Mouse (Mus musculus) CH12.LX (cell line): ENCODE measurements around the gene Hist3h2a. TPM values are rescaled to one million over a fixed set of nuclear protein-coding genes. Genes with fewer than 3 reads are reported as not detected.
A peak's percentile ranks its signal among the peaks of the same experiment; 100 is the strongest.

Experiments used
- DNase-seq: peaks from one replicate; pipeline ENCODE4 v3.0.0-alpha.2; 2013; ENCODE audit errors: extremely low read depth
- H3K27ac ChIP-seq: 2 replicates; pipeline ENCODE4 v1.5.1; 2012; ENCODE audit warnings: low read depth, mild to moderate bottlenecking, control low read depth, moderate library complexity; ENCODE audit not compliant: insufficient read depth
- H3K27me3 ChIP-seq: replicated peaks from 2 replicates; pipeline ENCODE3; 2012; ENCODE audit warnings: inconsistent platforms
- H3K36me3 ChIP-seq, 2 experiments: replicated peaks in 1 of 2; 2 replicates each; pipeline versions ENCODE3 to v1.6.1; 2012; ENCODE audit warnings: inconsistent platforms in 1 of 2, low read length in 1 of 2, mild to moderate bottlenecking in 1 of 2, mixed read lengths in 1 of 2, moderate library complexity in 1 of 2; ENCODE audit not compliant: control insufficient read depth in 1 of 2, insufficient read depth in 1 of 2
- H3K4me1 ChIP-seq, 2 experiments: 2 replicates each; pipeline ENCODE4 v1.6.1; 2012; ENCODE audit warnings: inconsistent platforms in 1 of 2, moderate library complexity in 1 of 2; ENCODE audit not compliant: insufficient read depth in 2 of 2, control insufficient read depth in 1 of 2
- H3K4me2 ChIP-seq: 2 replicates; pipeline ENCODE4 v1.6.1; 2012; ENCODE audit warnings: low read depth, mild to moderate bottlenecking, control low read depth; ENCODE audit not compliant: poor library complexity, insufficient read depth, severe bottlenecking
- H3K4me3 ChIP-seq, 3 experiments: fragments of 150-350 bp in 1 of 3; sonication (generic) in 1 of 3; replicated peaks in 1 of 3; 2 replicates each; pipeline versions ENCODE3 to v1.5.1; 2011 to 2012; ENCODE audit warnings: low read depth in 2 of 3, low read length in 2 of 3, mild to moderate bottlenecking in 2 of 3, moderate library complexity in 2 of 3, control low read depth in 1 of 3, improper control_type of control experiment in 1 of 3, inconsistent platforms in 1 of 3, mixed read lengths in 1 of 3; ENCODE audit not compliant: poor library complexity in 1 of 3
- H3K79me2 ChIP-seq: replicated peaks from 2 replicates; pipeline ENCODE4 v1.6.1; 2012; ENCODE audit warnings: mild to moderate bottlenecking, moderate library complexity; ENCODE audit not compliant: control insufficient read depth, poor library complexity, insufficient read depth, severe bottlenecking; ENCODE audit errors: extremely low read depth
- H3K9ac ChIP-seq: 2 replicates; pipeline ENCODE4 v1.6.1; 2012; ENCODE audit warnings: low read depth, mild to moderate bottlenecking, control low read depth, moderate library complexity; ENCODE audit not compliant: insufficient read depth
- H3K9me3 ChIP-seq: replicated peaks from 2 replicates; pipeline ENCODE3; 2012; ENCODE audit warnings: low read length, inconsistent platforms, mixed read lengths
- BHLHE40 ChIP-seq: IDR thresholded peaks from 2 replicates; pipeline ENCODE4 v1.6.1; 2011; ENCODE audit warnings: mild to moderate bottlenecking, low read depth, low read length, improper control_type of control experiment
- CHD1 ChIP-seq: IDR thresholded peaks from 2 replicates; pipeline ENCODE4 v1.6.1; 2012; ENCODE audit warnings: low read depth, low read length, improper control_type of control experiment, inconsistent platforms
- CHD2 ChIP-seq: IDR thresholded peaks from 2 replicates; pipeline ENCODE4 v1.6.1; 2011; ENCODE audit warnings: low read length, improper control_type of control experiment
- CTCF ChIP-seq, 2 experiments: IDR thresholded peaks in 1 of 2; conservative IDR thresholded peaks in 1 of 2; 2 replicates each; pipeline ENCODE4 v1.5.1; 2011 to 2012; ENCODE audit warnings: low read depth in 2 of 2, low read length in 2 of 2, improper control_type of control experiment in 1 of 2, inconsistent platforms in 1 of 2, mild to moderate bottlenecking in 1 of 2, moderate library complexity in 1 of 2
- E2F4 ChIP-seq: IDR thresholded peaks from 2 replicates; pipeline ENCODE4 v1.6.1; 2011; ENCODE audit warnings: low read depth, low read length, improper control_type of control experiment; ENCODE audit not compliant: insufficient replicate concordance
- ELF1 ChIP-seq: IDR thresholded peaks from 2 replicates; pipeline ENCODE4 v1.6.1; 2014; ENCODE audit warnings: low read depth, mild to moderate bottlenecking, inconsistent platforms, low read length, improper control_type of control experiment
- EP300 ChIP-seq: IDR thresholded peaks from 2 replicates; pipeline ENCODE4 v1.6.1; 2011; ENCODE audit warnings: low read length, improper control_type of control experiment
- GABPA ChIP-seq: IDR thresholded peaks from 2 replicates; pipeline ENCODE4 v1.6.1; 2012; ENCODE audit warnings: low read depth, low read length, improper control_type of control experiment, inconsistent platforms; ENCODE audit not compliant: insufficient replicate concordance
- HCFC1 ChIP-seq: IDR thresholded peaks from 2 replicates; pipeline ENCODE4 v1.6.1; 2012; ENCODE audit warnings: low read depth, mild to moderate bottlenecking, inconsistent platforms, low read length, improper control_type of control experiment
- IRF4 ChIP-seq: IDR thresholded peaks from 2 replicates; pipeline ENCODE4 v1.6.1; 2014; ENCODE audit warnings: low read depth, mild to moderate bottlenecking, inconsistent platforms, low read length, improper control_type of control experiment
- JUN ChIP-seq: IDR thresholded peaks from 2 replicates; pipeline ENCODE4 v1.6.1; 2011; ENCODE audit warnings: low read depth, mild to moderate bottlenecking, low read length, improper control_type of control experiment, moderate library complexity; ENCODE audit not compliant: insufficient read depth
- KAT2A ChIP-seq: IDR thresholded peaks from 2 replicates; pipeline ENCODE4 v1.6.1; 2012; ENCODE audit warnings: low read length, improper control_type of control experiment, inconsistent platforms; ENCODE audit not compliant: insufficient replicate concordance
- MAZ ChIP-seq: IDR thresholded peaks from 2 replicates; pipeline ENCODE4 v1.6.1; 2012; ENCODE audit warnings: low read depth, mild to moderate bottlenecking, inconsistent platforms, low read length, improper control_type of control experiment, moderate library complexity
- MEF2A ChIP-seq: IDR thresholded peaks from 2 replicates; pipeline ENCODE4 v1.6.1; 2014; ENCODE audit warnings: low read depth, mild to moderate bottlenecking, inconsistent platforms, low read length, improper control_type of control experiment, borderline replicate concordance
- NELFE ChIP-seq: IDR thresholded peaks from 2 replicates; pipeline ENCODE4 v1.6.1; 2011; ENCODE audit warnings: low read depth, low read length, improper control_type of control experiment
- NRF1 ChIP-seq: IDR thresholded peaks from 2 replicates; pipeline ENCODE4 v1.6.1; 2014; ENCODE audit warnings: low read depth, mild to moderate bottlenecking, inconsistent platforms, low read length, improper control_type of control experiment, moderate library complexity
- PAX5 ChIP-seq: IDR thresholded peaks from 2 replicates; pipeline ENCODE4 v1.6.1; 2012; ENCODE audit warnings: low read length, inconsistent platforms, mixed read lengths
- POLR2A ChIP-seq: IDR thresholded peaks from 2 replicates; pipeline ENCODE4 v1.6.1; 2011; ENCODE audit warnings: low read depth, mild to moderate bottlenecking, improper control_type of control experiment, low read length
- POLR2AphosphoS2 ChIP-seq: IDR thresholded peaks from 2 replicates; pipeline ENCODE4 v1.6.1; 2011; ENCODE audit warnings: low read depth, low read length, improper control_type of control experiment
- RAD21 ChIP-seq: IDR thresholded peaks from 2 replicates; pipeline ENCODE4 v1.6.1; 2011; ENCODE audit warnings: low read depth, mild to moderate bottlenecking, low read length, improper control_type of control experiment, moderate library complexity
- RCOR1 ChIP-seq: conservative IDR thresholded peaks from 2 replicates; pipeline ENCODE4 v1.6.1; 2012; ENCODE audit warnings: low read depth, mild to moderate bottlenecking, inconsistent platforms, low read length, improper control_type of control experiment
- SMC3 ChIP-seq: IDR thresholded peaks from 2 replicates; pipeline ENCODE4 v1.6.1; 2011; ENCODE audit warnings: low read depth, low read length, improper control_type of control experiment
- TBP ChIP-seq: conservative IDR thresholded peaks from 2 replicates; pipeline ENCODE4 v1.6.1; 2011; ENCODE audit warnings: low read depth, low read length, improper control_type of control experiment
- TCF12 ChIP-seq: IDR thresholded peaks from 2 replicates; pipeline ENCODE4 v1.6.1; 2014; ENCODE audit warnings: low read depth, mild to moderate bottlenecking, inconsistent platforms, low read length, improper control_type of control experiment
- UBTF ChIP-seq: IDR thresholded peaks from 2 replicates; pipeline ENCODE4 v1.6.1; 2012; ENCODE audit warnings: low read depth, mild to moderate bottlenecking, inconsistent platforms, low read length, improper control_type of control experiment, moderate library complexity
- USF1 ChIP-seq: IDR thresholded peaks from 2 replicates; pipeline ENCODE4 v1.6.1; 2014; ENCODE audit warnings: low read depth, mild to moderate bottlenecking, inconsistent platforms, low read length, improper control_type of control experiment
- ZC3H11A ChIP-seq: IDR thresholded peaks from 2 replicates; pipeline ENCODE4 v1.6.1; 2012; ENCODE audit warnings: low read depth, mild to moderate bottlenecking, inconsistent platforms, low read length, improper control_type of control experiment
- ZKSCAN1 ChIP-seq: IDR thresholded peaks from 2 replicates; pipeline ENCODE4 v1.6.1; 2012; ENCODE audit warnings: low read depth, inconsistent platforms, low read length, improper control_type of control experiment, borderline replicate concordance
- dilution Hi-C: fragments of 300-500 bp; cut with MboI; formaldehyde crosslinking; loops from 2 replicates; pipeline ENCODE4 v1.14.3; 2020; ENCODE audit warnings: low sequenced_read_pairs; ENCODE audit not compliant: extremely low pct_unique_long_range_greater_than_20kb, extremely low pct_ligation_motif_present
- in situ Hi-C: fragments of 300-500 bp; cut with MboI; formaldehyde crosslinking; loops from 3 replicates; pipeline ENCODE4 v1.14.3; 2019; ENCODE audit warnings: low sequenced_read_pairs, low pct_ligation_motif_present, low pct_unique_long_range_greater_than_20kb, mixed read lengths
- polyA plus RNA-seq: library from polyadenylated mRNA; unstranded; fragments of >175 nt; gene quantifications from 2 replicates; pipeline ENCODE4 v1.2.1, GENCODE M21; 2012; ENCODE audit warnings: low read depth; ENCODE audit not compliant: insufficient read length
- total RNA-seq, 2 experiments: library from RNA; depleted of rRNA; stranded (reverse); fragments of 300-350 nt in 1 of 2; fragments of >200 nt in 1 of 2; gene quantifications; 2 replicates each; pipeline ENCODE4 v1.2.3; 2012 to 2014

Hist3h2a gene
- total and polyA plus RNA-seq, 3 experiments, result 1.2 to 97.2 (median 6.1) TPM

- DNase-seq, result no peak
- dilution Hi-C loops, result no loop called here
Observed at GRCm38 (mm10) chr11:58914461-58915028, 39.9 kb upstream of the Hist3h2a start.

GRCm38 (mm10) chr11:58916879-58917744, 37.4 kb upstream of the Hist3h2a start:
- no peak overlapping the region for H3K4me2 ChIP-seq
- H3K4me1 ChIP-seq, result peaks cover 10 to 18% of the 10 kb centered on the region in 2 experiments
- in situ Hi-C loops, result no loop called here
- peak; percentile 87 for DNase-seq
- no peak overlapping the region for H3K9ac ChIP-seq
- no peaks in the 10 kb centered on the region for H3K79me2 ChIP-seq
- H3K27me3 ChIP-seq, result peaks cover 72% of the 10 kb centered on the region
- H3K36me3 ChIP-seq, result no peaks in the 10 kb centered on the region
- no peak overlapping the region for H3K4me3 ChIP-seq
- no peak overlapping the region for H3K27ac ChIP-seq
- H3K9me3 ChIP-seq, result no peaks in the 10 kb centered on the region
- dilution Hi-C loops, result no loop called here
- no peak for TF ChIP-seq E2F4
- no peak for TF ChIP-seq POLR2A
- peak; percentile 77 to 82 for TF ChIP-seq CTCF (conservative IDR thresholded peaks at IDR 0.05 in 1 of 2, IDR thresholded peaks at IDR 0.05 in 1 of 2; ENCODE audit: low read depth in 2 of 2, low read length in 2 of 2)
- no peak for TF ChIP-seq NELFE
- no peak for TF ChIP-seq KAT2A
- no peak for TF ChIP-seq TBP
- TF ChIP-seq CHD2, result no peak
- no peak for TF ChIP-seq JUN
- TF ChIP-seq TCF12, result no peak
- TF ChIP-seq RAD21, result peak; percentile 26
- no peak for TF ChIP-seq BHLHE40
- TF ChIP-seq USF1, result no peak
- TF ChIP-seq UBTF, result no peak
- TF ChIP-seq POLR2AphosphoS2, result no peak
- 0 out of 2 replicates have a peak, but pooled peaks have one; percentile 12 for TF ChIP-seq IRF4
- no peak for TF ChIP-seq EP300
- TF ChIP-seq MEF2A, result no peak
- TF ChIP-seq RCOR1, result no peak
- no peak for TF ChIP-seq GABPA
- TF ChIP-seq SMC3, result peak; percentile 57
- no peak for TF ChIP-seq MAZ
- no peak for TF ChIP-seq PAX5
- TF ChIP-seq ZC3H11A, result no peak
- TF ChIP-seq NRF1, result no peak
- no peak for TF ChIP-seq CHD1
- TF ChIP-seq ELF1, result no peak
- TF ChIP-seq ZKSCAN1, result no peak

More at GRCm38 (mm10) chr11:58914461-58915028, 39.9 kb upstream of the Hist3h2a start:
- Histone ChIP-seq H3K4me1 (peaks cover 9 to 14% of the 10 kb centered on the region in 2 experiments), H3K36me3 (no peaks in the 10 kb centered on the region), H3K4me3 (peak overlapping the region in 1 of 3 experiments; percentile 41), H3K9ac (peak overlapping the region; percentile 23; the same call in 1 of the 2 replicates), H3K4me2 (peak overlapping the region; percentile 60), H3K27ac (no peak overlapping the region), H3K9me3 (no peaks in the 10 kb centered on the region), H3K27me3 (peaks cover 79% of the 10 kb centered on the region), H3K79me2 (no peaks in the 10 kb centered on the region)
- in situ Hi-C loops, result no loop called here
- TF ChIP-seq RAD21 (peak; percentile 59), SMC3 (peak; percentile 46), GABPA (no peak), HCFC1 (no peak), POLR2A (no peak), RCOR1 (no peak), POLR2AphosphoS2 (no peak), TCF12 (0 out of 2 replicates have a peak, but pooled peaks have one; percentile 16), CTCF (conservative IDR thresholded peaks at IDR 0.05 in 1 of 2, IDR thresholded peaks at IDR 0.05 in 1 of 2; ENCODE audit: low read depth in 2 of 2, low read length in 2 of 2) (peak; percentile 78 to 92)
